Mouse (Mus musculus) ovary, adult 10 weeks (tissue): Measurements from ENCODE around the gene Vstm2a. TPM values are rescaled to one million over a fixed set of nuclear protein-coding genes. Genes with fewer than 3 reads are reported as not detected.

Experiments
- polyA plus RNA-seq: library from polyadenylated mRNA; stranded (reverse); fragments of 350-450 nt; fragmentation: Illumina TruSeq; extraction: RNeasy Lipid Tissue Mini Kit (QIAGEN cat#74804); gene quantifications from one replicate; pipeline ENCODE4 v1.2.3, GENCODE M21; 2014

Gene Vstm2a
- 0.91 TPM for polyA plus RNA-seq

GRCm38 (mm10) chr11:16257473-16257921 is at the start of gene Vstm2a:
Gene Vstm2a (plus strand): TSS chr11:16257724.

